Mouse (Mus musculus) megakaryocyte, adult 5-6 weeks (primary cell): ENCODE data around the gene Vwf. TPM values are rescaled to one million over a fixed set of nuclear protein-coding genes. Genes with fewer than 3 reads are reported as not detected.
A peak's percentile ranks its signal among the peaks of the same experiment; 100 is the strongest.

Source experiments
- ATAC-seq: 2 replicates; pipeline ENCODE4 v1.8.0; 2016; ENCODE audit warnings: mild to moderate bottlenecking, inconsistent platforms; ENCODE audit not compliant: poor library complexity, severe bottlenecking
- total RNA-seq, 2 experiments: library from RNA; stranded (forward) in 1 of 2; stranded (reverse) in 1 of 2; fragments of 153-499, 151-499 nt in 1 of 2; fragments of 221-1000, 200-1000 nt in 1 of 2; gene quantifications; 2 replicates each; pipeline versions ENCODE4 v1.2.3 to v1.2.4; 2015 to 2017

Gene Vwf
- total RNA-seq, 2 experiments from 2014 or later = 0.18 to 0.26 TPM

DNA sequence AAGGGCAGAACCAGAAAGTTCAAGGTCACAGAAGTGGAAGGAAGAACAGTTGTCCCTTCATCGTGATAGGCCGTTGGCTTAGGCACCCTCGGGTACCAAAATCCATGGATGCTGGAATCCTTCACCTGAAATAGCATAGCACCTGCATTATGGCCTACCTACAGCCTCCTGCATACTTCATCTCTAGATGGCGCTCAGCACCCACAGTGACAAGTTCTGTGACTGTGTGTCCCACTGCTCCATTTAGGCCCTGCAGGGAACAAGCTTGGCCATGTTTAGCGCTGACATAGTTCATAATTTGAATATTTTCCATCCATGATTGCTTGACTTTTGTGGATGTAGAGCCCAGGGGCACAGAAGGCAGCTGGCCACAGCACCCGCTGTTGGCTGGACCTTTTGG lies 62.5 kb downstream of the Vwf start:
- no peak for ATAC-seq

DNA sequence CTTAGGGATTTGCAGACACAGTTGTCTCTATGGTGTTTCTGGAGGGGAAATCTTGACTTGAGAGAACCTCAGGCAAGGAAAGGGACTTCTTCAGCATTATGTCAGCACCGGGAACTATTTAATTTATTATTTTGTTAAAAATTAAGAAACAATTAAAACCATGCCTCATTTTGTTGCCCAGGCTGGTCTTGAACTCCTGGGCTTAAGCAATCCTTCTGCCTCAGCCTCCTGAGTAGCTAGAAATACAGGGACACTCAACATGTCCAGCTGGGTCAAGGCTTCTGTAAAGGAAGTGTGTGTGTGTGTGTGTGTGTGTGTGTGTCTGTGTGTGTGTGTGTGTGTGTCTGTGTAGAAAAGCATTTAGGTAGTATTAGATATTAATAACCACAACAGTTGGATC lies 71.3 kb downstream of the Vwf start:
- ATAC-seq = no peak

DNA sequence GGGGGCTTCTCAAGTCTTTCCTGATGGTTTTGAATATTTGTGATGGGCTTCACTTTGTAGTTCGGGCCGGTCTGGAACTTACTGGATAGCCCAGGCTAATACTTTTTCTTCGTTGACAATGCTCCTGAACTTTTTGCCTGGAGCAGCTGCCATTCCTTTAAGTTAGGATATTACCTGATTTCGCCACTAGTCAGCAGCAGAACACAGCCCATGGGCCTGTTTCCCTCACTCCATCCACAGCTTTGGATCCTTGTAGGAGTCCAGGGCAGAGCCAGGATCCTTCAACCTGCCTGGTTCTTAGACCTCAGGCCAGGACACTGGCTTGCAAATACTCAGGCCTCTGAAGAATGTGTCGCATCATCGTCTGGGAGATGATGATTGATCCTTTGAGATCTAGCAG lies 74.2 kb downstream of the Vwf start:
- ATAC-seq = no peak

DNA sequence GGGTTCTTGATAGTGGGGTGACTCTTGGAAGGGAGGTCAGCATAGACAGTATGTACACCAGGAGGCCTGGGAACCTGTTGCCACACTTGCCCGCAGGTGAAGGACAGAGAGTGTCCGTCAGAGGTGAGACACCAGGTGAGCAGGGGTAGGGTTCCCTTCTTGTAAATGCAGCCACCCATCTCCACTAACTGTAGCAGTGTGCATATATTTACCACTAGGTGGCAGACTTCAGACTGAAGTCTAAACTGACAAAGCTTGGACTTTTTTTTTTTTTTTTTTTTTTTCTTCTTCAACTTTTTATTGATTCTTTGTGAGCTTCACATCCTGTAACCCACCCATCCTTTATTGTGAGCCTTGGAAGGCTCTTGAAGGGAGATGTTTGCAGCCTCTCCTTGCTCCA lies 75.9 kb downstream of the Vwf start:
- peak; percentile 73 for ATAC-seq

DNA sequence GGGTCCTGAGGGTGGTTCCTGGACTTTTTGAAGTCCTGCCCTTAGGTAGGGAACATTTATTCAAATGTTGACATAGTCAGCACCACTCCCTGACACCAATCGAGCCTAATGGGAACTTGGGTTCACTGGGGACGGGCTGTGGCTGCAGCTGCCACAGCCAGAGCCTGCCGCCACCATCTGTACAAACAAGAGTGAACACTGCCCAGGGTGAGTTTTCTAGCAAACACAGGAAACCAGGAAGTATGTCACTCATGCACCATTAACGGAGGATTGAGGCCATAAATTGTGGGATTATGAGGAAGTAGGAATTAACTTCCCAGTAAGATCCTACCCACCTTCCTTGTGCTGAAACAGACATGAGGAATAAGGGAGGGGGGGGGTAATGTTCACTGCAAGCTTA lies 93.9 kb downstream of the Vwf start:
- no peak for ATAC-seq

DNA sequence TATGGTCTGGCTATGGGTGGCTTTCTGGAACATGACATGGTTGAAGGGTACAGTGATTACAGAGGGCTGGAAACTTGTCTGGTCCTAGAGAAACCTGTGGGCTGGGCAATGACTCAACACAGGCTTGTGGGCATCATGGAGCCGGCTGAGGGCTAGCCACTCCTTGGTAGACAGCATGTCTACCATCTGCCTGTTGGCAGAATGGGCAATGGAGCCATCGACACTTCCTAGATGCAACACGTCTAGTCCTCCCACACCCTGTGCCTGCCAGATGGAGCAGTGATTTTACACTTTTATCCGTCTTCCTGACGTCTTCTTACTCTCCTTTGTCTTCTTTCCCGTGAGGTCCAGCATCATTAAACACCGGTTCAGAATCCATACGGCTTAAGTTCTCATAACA lies 94.6 kb downstream of the Vwf start:
- ATAC-seq = no peak

DNA sequence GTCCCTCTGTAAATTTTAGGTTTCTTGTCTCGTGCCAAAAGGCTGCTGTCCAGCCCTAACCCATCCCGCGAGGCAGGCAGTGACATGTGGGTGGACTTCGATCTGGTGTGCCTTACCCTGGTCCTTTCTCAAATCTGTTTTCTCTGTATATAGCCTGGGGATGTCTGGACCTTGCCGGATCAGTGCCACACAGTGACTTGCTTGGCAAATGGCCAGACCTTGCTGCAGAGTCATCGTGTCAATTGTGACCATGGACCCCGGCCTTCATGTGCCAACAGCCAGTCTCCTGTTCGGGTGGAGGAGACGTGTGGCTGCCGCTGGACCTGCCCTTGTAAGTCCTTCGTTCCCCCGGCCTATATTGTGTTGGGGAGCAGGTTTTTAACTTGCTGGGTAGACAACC lies 102.4 kb downstream of the Vwf start:
- no peak for ATAC-seq

DNA sequence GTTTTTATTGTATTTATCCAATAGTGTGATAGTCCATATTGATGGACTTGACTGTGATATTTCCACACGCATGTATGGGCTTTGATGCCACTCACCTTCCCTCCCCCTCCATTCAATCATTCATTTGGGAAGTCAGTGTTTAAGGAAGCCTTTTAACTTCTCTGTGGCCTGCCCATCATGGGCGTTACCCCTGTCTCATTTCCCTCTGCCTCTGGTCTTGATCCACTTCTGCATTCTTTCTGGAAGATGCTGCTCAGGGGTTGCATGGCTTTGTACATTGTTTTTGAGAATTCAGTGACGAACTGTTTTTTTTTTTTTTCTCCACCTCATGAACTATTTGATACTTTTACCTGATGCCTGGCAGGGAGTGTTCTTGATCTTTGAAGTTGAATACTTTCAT lies 104.8 kb downstream of the Vwf start:
- ATAC-seq = peak; percentile 91

DNA sequence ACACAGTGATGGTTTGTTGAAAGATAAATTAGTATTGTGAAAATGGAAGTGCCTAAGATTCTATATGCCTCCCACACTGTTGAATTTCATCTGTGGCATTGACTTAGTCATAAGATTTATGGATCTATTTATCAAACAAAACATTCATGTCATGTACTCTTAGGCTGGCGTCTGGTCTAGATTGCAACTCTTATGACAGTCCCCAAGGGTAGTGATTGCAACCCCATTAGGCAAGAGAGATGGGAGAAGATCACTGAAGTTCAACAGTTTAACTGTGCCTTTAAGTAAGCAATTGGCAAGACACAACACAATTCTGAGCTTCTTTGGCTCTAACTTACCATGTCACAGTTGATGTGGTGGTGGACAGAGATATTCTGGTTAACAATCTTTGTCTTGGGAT lies 106.8 kb downstream of the Vwf start:
- ATAC-seq = no peak

DNA sequence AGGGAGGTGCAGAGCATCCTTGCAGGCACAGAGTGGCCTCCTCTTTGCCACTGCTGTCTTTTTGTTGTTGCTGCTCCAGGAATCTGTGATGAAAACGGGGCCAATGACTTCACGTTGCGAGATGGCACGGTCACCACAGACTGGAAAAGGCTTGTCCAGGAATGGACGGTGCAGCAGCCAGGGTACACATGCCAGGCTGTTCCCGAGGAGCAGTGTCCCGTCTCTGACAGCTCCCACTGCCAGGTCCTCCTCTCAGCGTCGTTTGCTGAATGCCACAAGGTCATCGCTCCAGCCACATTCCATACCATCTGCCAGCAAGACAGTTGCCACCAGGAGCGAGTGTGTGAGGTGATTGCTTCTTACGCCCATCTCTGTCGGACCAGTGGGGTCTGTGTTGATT lies 110.3 kb downstream of the Vwf start:
- ATAC-seq = no peak

DNA sequence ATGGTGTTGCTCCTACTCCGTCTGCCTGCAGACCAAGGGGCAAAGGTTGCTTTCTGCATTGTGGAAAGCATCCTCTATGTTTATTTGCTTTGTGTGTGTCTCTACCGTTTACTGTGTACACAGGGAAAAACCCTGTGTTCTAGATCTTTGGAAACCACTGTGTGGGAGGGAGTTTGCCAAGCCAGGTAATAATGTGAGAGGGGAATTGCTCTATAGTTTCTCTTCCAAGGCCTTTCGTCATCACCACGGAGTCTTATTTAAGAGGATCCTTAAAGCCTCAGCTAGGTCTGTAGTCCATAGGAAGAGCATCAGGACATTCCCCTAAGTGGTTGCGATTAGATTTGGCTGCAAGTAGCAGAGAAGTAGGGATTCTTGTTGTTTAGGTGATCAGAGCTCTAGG lies 111.4 kb downstream of the Vwf start:
- no peak for ATAC-seq

DNA sequence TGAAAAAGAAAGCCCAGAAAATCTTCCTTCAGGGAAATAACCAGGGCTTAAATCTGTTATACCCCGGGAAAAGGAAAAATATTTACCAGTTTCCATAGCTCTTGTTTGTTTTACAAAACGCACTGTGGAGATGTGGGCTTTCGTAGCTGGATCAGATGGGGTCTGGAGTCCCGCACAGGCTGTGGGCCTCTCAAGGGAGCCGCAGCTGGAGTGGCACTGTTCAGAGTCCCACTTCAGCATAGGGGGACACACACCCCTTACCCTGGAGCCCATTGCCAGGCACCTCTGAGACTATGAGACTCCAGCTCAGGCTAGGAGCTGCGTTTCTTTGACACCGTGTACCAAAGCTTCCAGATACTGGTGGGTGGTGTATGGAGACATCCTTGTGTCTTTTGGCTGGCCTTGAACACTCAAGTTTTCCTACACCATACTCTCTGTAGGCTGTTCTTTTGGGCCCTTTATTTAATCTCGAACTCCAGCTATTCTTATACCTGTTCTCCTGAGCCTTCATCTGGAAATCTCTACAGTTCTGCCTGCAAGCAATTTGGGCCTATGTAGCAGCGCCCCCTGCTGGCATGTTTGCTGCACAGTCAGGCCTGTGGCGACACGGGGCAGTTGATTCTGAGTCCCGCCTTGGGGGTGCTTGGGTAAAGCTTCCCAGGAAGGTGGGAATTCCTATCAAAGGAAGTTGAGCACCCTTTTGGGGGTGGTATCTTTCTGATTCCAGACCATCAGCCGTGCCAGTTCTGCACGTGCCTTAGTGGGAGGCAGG lies 114.7 kb downstream of the Vwf start:
- ATAC-seq = peak; percentile 64

DNA sequence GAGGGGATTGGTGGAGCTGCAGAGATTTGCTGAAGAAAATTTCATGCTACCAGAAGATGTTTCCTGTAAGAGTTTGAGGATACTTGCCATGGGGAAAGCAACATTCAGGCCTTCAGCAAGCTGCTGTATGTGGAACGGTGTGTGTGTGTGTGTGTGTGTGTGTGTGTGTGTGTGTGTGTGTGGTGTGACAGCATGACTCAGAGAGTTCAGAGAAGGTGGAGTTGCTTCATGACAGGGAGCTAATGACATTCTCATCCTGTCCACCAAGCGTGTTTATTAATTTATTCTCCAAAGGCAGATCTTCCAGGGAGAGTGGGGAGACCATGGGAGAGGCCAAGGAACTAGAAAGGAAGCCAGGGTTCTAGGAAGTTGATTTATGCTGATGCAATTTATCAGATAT lies 117.3 kb downstream of the Vwf start:
- no peak for ATAC-seq

DNA sequence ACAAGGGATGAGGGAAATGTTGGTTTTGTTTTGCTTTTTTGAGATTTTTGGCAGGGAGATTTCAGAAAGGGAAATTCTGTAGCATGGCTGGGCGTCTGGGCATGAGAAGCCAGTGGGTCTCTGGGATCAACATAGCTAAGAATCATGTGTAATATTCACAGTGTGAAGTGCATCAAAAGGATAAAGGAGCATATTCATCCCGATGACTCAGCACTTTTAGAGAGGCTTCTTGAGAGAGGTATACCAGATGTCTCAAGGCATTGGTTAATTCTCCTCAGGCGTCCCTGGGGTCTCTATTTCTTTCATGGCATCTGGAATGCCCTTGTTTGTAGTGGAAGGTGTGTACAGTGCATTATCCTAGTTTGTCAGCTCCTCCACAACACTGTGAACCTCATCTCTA lies 125.3 kb downstream of the Vwf start:
- ATAC-seq = no peak

DNA sequence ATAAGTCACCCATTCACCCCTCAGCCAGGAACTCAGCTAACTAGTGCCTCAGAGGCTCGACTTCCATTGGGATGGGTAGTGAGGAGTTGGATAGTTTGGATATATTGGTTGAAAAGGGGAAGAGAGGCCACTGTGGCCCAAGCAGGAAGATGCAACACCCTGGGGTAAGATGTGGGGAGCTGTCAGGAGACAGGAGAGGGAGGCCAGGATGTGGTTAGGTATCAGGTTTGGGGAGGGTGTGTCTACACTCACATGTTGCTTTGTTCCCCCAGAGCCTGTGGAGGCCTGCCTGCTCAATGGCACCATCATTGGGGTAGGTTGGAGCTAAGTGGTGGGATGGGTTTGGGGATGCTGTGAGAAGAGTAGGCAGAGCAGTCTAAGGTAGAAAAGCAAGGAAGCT lies 131.9 kb downstream of the Vwf start:
- peak; percentile 59 for ATAC-seq

DNA sequence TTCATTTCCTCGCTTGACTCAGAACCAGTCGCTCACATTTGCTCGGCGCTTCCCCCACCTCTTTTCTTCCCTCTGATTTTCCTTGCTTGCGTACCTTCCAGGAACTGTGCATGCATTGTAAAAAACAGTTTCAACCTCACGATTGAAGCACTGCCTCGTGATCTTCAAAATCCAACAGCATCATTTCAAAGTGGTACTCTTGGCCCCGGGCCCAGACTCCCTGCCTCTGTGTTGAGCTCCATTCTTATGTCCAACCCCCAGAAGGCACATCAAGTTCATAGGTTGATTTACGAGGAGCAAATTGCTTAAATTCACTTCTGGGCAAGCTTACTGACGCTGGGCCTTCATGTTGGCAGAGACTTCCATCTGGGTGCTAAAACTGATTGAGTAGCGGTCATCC lies 134.0 kb downstream of the Vwf start:
- no peak for ATAC-seq

DNA sequence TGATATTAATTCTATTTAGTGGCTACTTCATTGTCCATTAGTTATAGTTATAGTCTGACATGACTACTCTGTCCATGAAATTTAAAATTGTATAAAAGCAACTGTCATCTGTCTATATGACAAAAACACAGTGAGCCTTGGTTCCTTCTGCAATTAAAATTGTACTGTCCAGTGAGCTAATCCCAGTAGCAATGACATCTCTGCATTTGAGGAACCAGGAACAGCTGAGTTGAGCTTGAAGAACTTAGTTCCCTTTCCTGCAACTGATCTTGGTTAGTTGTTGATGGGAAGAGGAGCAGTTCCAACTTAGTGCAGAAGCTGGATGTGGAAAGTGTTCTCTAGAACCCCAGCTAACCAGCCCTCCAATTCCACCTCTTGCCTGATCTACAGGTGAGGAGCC lies 138.8 kb downstream of the Vwf start:
- peak; percentile 73 for ATAC-seq

DNA sequence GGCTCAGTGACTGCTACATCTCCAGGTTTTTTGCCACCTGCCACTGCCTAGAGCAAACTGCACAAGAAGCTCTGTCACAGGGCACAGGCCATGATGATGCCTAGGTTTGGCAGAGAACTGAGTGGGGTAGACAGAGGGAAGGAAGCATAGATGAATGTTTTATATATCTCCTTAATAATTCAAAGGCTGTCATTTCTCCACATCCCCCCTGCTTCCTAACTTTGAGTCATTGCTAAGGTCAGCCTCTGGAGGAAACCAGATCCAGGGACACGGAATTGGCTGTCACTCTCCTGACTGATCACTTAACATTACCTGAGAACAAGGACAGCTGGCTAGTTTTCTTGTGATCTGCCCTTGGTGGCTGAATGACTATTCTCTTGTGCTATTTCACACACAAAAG lies 141.4 kb downstream of the Vwf start:
- ATAC-seq = no peak

DNA sequence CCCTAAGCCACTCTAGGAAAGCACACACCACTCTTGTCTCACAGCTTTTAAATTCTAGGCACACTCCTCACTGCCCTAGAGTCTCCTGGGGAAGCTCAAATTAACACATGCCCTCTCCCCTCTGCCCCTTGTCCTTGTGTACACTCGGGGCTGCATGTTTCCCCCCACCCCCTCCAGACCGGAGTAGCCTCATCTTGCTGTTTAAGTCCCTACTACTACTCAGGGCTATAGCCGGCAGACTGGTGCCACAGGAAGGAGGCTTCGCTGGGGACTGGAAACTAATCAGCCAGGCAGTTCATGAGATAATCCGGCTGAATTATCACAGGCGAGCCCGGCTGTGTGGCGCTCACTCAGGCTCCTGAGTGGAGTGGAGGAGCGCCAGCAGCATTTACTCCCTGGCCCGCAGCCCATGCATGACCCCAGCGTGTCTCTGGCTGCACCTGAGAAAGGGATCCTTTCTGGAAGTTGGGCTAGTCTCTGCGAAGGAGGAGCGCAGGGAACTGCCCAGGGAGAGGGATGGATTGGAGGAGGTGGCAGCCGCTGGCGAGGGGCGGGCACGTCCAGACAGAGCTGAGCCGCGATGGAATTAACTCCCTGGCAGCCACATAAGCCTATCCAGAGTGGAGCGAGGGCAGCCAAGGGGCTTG lies 143.6 kb downstream of the Vwf start, which contains the start of gene Ano2:
TSS of gene Ano2 (plus strand) at position 363 of the 647 bp plus-strand sequence.
- ATAC-seq = no peak

DNA sequence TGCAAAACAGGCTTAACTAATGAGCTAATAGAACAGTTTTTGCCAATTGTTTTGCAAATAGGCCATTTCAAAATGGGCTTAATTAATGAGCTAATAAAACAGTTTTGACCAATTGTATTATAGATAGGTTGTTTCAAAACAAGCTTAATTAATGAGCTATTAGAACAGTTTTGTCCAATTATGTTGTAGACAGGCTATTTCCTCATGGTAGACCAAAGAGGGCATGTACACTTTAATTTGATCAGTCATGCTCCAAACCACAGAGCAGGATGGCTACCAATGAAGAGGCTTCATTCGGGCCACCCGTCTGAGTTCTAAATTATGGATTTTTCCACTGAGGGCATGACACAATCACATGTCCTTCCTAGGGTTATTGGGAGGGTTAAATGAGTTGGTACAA lies 154.6 kb downstream of the Vwf start:
- no peak for ATAC-seq

DNA sequence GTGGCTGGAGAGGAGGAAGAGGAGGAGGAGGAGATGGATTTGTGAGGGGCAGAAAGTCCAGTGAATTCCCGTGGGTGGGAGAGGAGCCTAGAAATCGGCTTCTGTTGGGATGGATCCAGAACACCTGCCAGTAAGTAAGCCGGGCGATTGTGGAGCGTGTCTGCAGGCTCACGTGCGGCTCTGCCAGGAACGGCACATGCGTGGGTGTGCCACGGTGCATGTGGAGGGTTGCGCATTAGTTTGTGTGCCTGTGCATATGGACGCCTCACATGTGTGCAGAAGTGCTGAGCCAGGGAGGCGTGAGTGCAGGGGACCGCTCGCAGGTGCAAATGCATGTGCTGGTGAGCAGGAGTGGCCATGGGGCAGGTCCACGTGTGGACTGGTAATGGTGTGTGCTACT lies 164.7 kb downstream of the Vwf start:
- ATAC-seq = no peak

DNA sequence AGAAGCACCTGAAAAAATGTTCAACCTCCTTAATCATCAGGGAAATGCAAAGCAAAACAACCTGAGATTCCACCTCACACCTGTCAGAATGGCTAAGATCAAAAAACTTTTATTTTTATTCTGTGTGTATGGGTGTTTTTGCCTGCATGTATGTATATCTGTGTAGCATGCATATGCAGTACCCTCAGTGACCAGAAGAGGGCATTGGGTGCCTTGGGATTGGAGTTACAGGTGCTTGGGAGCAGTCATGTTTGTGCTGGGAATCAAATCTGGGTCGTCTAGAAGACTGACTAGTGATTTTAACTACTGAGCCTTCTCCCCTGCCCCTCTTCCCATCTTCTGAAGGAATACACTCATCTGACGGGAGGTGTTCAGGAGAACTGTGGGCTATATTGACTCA lies 179.8 kb downstream of the Vwf start:
- ATAC-seq = no peak

DNA sequence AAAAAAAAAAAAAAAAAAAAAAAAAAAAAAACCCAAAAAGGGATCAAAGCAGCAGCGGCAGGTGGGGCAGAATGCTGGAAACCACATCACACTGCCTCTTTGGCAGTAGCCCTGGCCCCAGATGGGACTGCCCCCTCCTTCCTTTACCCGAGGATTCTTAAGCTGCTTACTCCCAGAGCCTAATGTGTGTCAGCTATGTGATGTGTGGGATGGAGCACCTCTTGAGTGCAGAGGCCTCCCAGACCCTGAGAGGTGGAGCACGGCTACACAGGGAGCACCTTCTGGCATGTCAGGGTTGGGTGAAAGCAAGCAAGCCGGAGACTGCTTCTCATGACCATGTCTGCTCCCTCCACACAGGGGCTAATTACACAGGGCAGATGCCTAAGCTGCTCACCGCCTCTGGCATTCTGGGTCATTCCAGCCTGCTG lies 180.9 kb downstream of the Vwf start:
- no peak for ATAC-seq
